Mouse (Mus musculus): ENCODE measurements around the gene Olfr692. TPM values are rescaled to one million over a fixed set of nuclear protein-coding genes. Genes with fewer than 3 reads are reported as not detected.
"Not testable (repeated sequence)": the region's sequence is repeated elsewhere in the genome, so short reads cannot be mapped to it uniquely, and the experiment has no call there.

Gene Olfr692
- not detected in 2 replicates for polyA plus RNA-seq (2014; fragmentation: Nextera tagmentation; extraction: Ambion mirVana)

DNA sequence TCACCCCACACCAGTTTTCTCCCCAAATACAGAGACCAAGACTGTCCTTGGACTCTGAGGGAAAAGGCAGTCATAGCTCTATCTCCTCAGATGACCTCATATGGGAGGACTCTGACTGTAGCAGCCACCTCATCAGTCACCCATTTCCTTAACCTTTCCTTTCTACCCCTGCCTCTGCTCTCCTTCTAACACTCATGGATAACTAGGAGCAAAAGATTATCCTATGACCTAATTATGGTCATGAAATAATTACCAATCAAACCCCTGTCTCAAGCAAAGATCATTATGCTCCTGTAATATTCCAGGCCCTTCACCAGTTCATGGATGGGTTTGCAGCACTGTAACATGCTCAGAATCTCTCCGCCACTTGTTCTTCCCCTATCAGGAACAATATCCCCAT is at the start of gene Olfr692:
Gene Olfr692, plus strand, starts transcription at position 301 of the 400 bp plus-strand sequence.
- no peaks in the 10 kb centered on the region for H3K27me3 ChIP-seq (ENCODE audit: insufficient read depth, low read length)
- no peak within 1 kb of the TSS for H3K4me3 ChIP-seq (ENCODE audit: low read depth, low read length)
- H3K9me3 ChIP-seq (ENCODE audit: low read depth, low read length), result no peaks in the 10 kb centered on the region
- no peaks in the 10 kb centered on the region for H3K4me1 ChIP-seq (ENCODE audit: insufficient read depth)
- ATAC-seq (ENCODE audit: insufficient read depth) (no peak), DNase-seq (no peak)
- no peak for TF ChIP-seq CTCF (IDR thresholded peaks at IDR 0.05; ENCODE audit: low read depth)
- H3K36me3 ChIP-seq (ENCODE audit: insufficient read depth), result no peaks in the 10 kb centered on the region; the same call in 1 of the 2 replicates
- H3K27ac ChIP-seq (ENCODE audit: low read depth), result no peak within 1 kb of the TSS
- H3K9ac ChIP-seq, result no peak within 1 kb of the TSS
- no peak within 1 kb of the TSS for H3K4me2 ChIP-seq
- WGBS, result 93% methylated on average over 1 of the region's 1 CpGs

DNA sequence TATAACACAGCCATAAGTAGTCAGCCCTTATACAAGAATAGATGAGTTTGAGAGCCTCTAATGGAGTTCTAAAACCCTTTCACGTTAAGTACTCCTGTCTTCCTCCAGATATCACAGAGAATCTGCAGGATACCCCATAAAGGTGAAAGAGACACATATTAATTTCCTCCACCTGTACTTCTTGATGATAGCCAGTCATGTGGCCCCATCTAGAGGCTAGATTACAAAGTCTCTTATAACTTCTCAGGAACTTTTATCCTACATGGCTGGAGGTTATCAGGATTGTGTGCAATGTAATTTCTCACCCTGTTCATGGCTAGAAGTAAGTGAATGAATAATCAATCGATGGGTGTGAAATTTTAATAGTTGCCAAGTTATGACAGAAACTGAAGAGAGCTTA is 42.7 kb upstream of the Olfr692 start:
- 63% methylated on average over 2 of the region's 2 CpGs for WGBS
- H3K27ac ChIP-seq (ENCODE audit: low read depth), result no peak overlapping the region
- H3K4me1 ChIP-seq (ENCODE audit: insufficient read depth), result no peaks in the 10 kb centered on the region
- no peak for TF ChIP-seq CTCF (IDR thresholded peaks at IDR 0.05; ENCODE audit: low read depth)
- no peak overlapping the region for H3K9ac ChIP-seq
- H3K4me3 ChIP-seq (ENCODE audit: low read depth, low read length), result no peak overlapping the region
- H3K9me3 ChIP-seq (ENCODE audit: low read depth, low read length), result no peaks in the 10 kb centered on the region
- no peaks in the 10 kb centered on the region for H3K36me3 ChIP-seq (ENCODE audit: insufficient read depth)
- no peaks in the 10 kb centered on the region for H3K27me3 ChIP-seq (ENCODE audit: insufficient read depth, low read length)
- DNase-seq (no peak), ATAC-seq (ENCODE audit: insufficient read depth) (no peak)
- H3K4me2 ChIP-seq, result no peak overlapping the region

DNA sequence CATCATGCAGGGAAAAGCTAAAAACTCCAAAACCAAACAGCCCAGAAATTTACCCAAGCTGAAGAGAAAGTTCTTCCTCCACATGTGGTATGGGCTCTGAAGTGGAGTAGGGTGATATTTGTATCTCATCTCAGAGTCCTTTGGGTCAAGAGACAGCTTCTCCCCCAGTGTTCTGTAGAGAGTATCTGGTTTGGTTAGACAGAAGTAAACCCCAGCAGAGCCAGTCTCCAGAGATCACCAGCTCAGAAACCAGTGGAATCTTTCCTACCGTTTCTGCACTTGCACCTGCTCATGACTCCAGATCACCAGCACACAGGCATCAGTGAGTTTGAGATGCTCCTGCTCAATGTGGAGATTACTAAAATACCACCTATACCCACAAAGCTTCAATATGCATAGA is 34.0 kb upstream of the Olfr692 start, which contains the start of gene Olfr690:
Gene Olfr690, minus strand, starts transcription at position 101 of the 400 bp plus-strand sequence.
- Histone ChIP-seq H3K4me1 (ENCODE audit: insufficient read depth) (no peaks in the 10 kb centered on the region), H3K27me3 (ENCODE audit: insufficient read depth, low read length) (no peaks in the 10 kb centered on the region), H3K27ac (ENCODE audit: low read depth) (no peak within 1 kb of the TSS), H3K36me3 (ENCODE audit: insufficient read depth) (no peaks in the 10 kb centered on the region), H3K9ac (no peak within 1 kb of the TSS), H3K9me3 (ENCODE audit: low read depth, low read length) (no peaks in the 10 kb centered on the region), H3K4me2 (no peak within 1 kb of the TSS), H3K4me3 (ENCODE audit: low read depth, low read length) (no peak within 1 kb of the TSS)
- WGBS, result 83% methylated on average over 1 of the region's 1 CpGs
- TF ChIP-seq CTCF (IDR thresholded peaks at IDR 0.05; ENCODE audit: low read depth), result no peak
- no peak for ATAC-seq (ENCODE audit: insufficient read depth)
- DNase-seq, result no peak

DNA sequence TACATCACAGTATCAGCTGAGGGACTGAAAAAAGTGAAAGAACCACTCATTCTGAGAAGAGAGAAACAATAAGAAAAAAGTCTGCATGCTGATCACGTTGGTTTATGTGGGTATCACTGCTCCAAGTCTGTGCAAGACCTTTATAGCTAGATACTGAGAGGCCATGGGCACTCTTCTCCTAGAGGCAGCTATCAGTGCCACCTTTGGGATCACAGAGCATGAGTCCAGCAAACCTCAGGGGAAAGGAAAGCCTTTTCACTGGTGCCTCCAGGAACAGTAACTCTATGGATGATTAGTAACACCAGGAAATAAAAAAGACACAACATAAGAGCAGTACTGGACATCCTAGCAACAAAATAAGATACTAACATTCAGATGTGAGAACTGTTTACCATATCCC is 25.9 kb upstream of the Olfr692 start, which contains the start of gene Olfr691:
Gene Olfr691, minus strand, starts transcription at position 101 of the 400 bp plus-strand sequence.
- no peaks in the 10 kb centered on the region for H3K27me3 ChIP-seq (ENCODE audit: insufficient read depth, low read length)
- WGBS, result 35% methylated on average over 1 of the region's 1 CpGs
- H3K36me3 ChIP-seq (ENCODE audit: insufficient read depth), result no peaks in the 10 kb centered on the region
- H3K9me3 ChIP-seq (ENCODE audit: low read depth, low read length), result no peaks in the 10 kb centered on the region
- H3K4me1 ChIP-seq (ENCODE audit: insufficient read depth), result no peaks in the 10 kb centered on the region
- no peak within 1 kb of the TSS for H3K4me3 ChIP-seq (ENCODE audit: low read depth, low read length)
- no peak within 1 kb of the TSS for H3K4me2 ChIP-seq
- H3K9ac ChIP-seq, result no peak within 1 kb of the TSS
- H3K27ac ChIP-seq (ENCODE audit: low read depth), result no peak within 1 kb of the TSS
- no peak for TF ChIP-seq CTCF (IDR thresholded peaks at IDR 0.05; ENCODE audit: low read depth)
- DNase-seq, result no peak
- ATAC-seq (ENCODE audit: insufficient read depth), result no peak

DNA sequence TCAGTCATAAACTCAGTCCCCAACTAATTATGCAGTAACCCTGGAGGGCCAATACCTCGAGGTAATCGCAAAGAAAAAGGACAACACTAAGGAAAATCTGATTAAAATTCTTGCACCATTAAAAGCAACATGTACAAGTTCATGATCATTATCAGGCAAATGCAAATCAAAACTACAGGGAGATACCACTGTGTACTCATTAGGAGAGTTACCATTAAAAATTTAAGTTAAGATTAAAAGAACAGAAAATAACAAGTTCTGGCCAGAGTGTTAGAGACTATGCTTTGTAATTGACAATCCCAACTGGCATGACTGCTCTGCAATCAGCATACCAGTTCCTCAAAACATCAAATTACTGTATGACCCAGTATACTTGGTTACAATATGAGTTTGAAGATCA is 25.3 kb upstream of the Olfr692 start:
- DNase-seq (no peak), ATAC-seq (ENCODE audit: insufficient read depth) (no peak)
- Histone ChIP-seq H3K9me3 (ENCODE audit: low read depth, low read length) (no peaks in the 10 kb centered on the region), H3K9ac (no peak overlapping the region), H3K27me3 (ENCODE audit: insufficient read depth, low read length) (no peaks in the 10 kb centered on the region), H3K27ac (ENCODE audit: low read depth) (no peak overlapping the region), H3K4me1 (ENCODE audit: insufficient read depth) (no peaks in the 10 kb centered on the region), H3K36me3 (ENCODE audit: insufficient read depth) (no peaks in the 10 kb centered on the region), H3K4me2 (no peak overlapping the region), H3K4me3 (ENCODE audit: low read depth, low read length) (no peak overlapping the region)
- TF ChIP-seq CTCF (IDR thresholded peaks at IDR 0.05; ENCODE audit: low read depth), result no peak
- 72% methylated on average over 2 of the region's 2 CpGs for WGBS

DNA sequence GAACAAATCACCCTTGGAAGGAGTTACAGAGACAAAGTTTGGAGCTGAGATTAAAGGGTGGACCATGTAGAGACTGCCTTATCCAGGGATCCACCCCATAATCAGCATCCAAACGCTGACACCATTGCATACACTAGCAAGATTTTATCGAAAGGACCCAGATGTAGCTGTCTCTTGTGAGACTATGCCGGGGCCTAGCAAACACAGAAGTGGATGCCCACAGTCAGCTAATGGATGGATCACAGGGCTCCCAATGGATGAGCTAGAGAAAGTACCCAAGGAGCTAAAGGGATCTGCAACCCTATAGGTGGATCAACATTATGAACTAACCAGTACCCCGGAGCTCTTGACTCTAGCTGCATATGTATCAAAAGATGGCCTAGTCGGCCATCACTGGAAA is 12.0 kb upstream of the Olfr692 start:
- not testable (repeated sequence) for ATAC-seq (ENCODE audit: insufficient read depth); H3K36me3 ChIP-seq (ENCODE audit: insufficient read depth); H3K4me3 ChIP-seq (ENCODE audit: low read depth, low read length); H3K9ac ChIP-seq; H3K27me3 ChIP-seq (ENCODE audit: insufficient read depth, low read length); H3K9me3 ChIP-seq (ENCODE audit: low read depth, low read length); H3K27ac ChIP-seq (ENCODE audit: low read depth); DNase-seq; H3K4me1 ChIP-seq (ENCODE audit: insufficient read depth); H3K4me2 ChIP-seq
- WGBS, result no CpG with 5 or more reads among the region's 5 CpGs

DNA sequence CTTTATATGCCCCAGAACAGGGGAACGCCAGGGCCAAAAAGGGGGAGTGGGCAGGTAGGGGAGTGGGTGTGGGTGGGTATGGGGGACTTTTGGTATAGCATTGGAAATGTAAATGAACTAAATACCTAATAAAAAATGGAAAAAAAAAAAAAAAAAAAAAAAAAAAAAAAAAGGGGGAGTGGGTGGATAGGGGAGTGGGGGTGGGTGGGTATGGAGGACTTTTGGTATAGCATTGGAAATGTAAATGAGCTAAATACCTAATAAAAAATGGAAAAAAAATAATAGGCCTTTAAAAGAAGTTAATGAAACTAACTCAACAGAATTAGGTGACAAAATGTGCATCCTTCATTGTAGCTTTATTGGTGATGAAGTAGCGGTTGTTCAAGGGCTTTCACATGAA is 11.5 kb upstream of the Olfr692 start:
- H3K36me3 ChIP-seq (ENCODE audit: insufficient read depth); H3K27ac ChIP-seq (ENCODE audit: low read depth); H3K9ac ChIP-seq; H3K4me3 ChIP-seq (ENCODE audit: low read depth, low read length); H3K9me3 ChIP-seq (ENCODE audit: low read depth, low read length); H3K27me3 ChIP-seq (ENCODE audit: insufficient read depth, low read length); ATAC-seq (ENCODE audit: insufficient read depth); DNase-seq; H3K4me1 ChIP-seq (ENCODE audit: insufficient read depth); H3K4me2 ChIP-seq: not testable (repeated sequence)
- WGBS, result 89% methylated on average over 1 of the region's 2 CpGs

DNA sequence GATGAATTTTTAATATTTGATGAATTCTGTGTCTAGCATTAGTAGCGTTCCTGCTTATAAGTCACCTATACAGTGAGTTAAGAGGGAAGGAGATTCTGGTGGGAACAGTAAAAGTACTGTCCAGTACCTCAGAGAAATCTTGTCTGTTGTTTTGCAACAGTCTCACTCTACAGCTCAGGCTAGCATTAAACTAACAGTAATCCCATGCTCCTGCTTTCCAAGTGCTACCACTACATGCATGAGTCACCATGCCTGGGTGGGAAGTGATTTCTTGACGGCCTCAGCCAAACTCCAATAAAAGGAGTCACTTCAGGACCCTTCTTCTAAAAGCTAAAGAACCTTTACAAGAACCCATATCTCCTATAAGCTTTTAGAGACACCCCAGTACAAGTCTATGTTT is 6.3 kb upstream of the Olfr692 start:
- H3K4me2 ChIP-seq, result no peak overlapping the region
- H3K27me3 ChIP-seq (ENCODE audit: insufficient read depth, low read length), result no peaks in the 10 kb centered on the region
- H3K4me3 ChIP-seq (ENCODE audit: low read depth, low read length), result no peak overlapping the region
- ATAC-seq (ENCODE audit: insufficient read depth) (no peak), DNase-seq (no peak)
- TF ChIP-seq CTCF (IDR thresholded peaks at IDR 0.05; ENCODE audit: low read depth), result no peak
- 73% methylated on average over 2 of the region's 2 CpGs for WGBS
- no peaks in the 10 kb centered on the region for H3K4me1 ChIP-seq (ENCODE audit: insufficient read depth)
- H3K9me3 ChIP-seq (ENCODE audit: low read depth, low read length), result no peaks in the 10 kb centered on the region
- no peak overlapping the region for H3K9ac ChIP-seq
- no peak overlapping the region for H3K27ac ChIP-seq (ENCODE audit: low read depth)
- no peaks in the 10 kb centered on the region for H3K36me3 ChIP-seq (ENCODE audit: insufficient read depth)

Measured in lung, embryonic 14.5 days (tissue).